Mouse (Mus musculus) liver (tissue): Measurements from ENCODE around the gene Tfdp1.

ENCODE experiments used
- DNase-seq: peaks from one replicate; pipeline ENCODE4 v3.0.0-alpha.2; 2020; ENCODE audit warnings: mixed read lengths

Gene Tfdp1

DNA sequence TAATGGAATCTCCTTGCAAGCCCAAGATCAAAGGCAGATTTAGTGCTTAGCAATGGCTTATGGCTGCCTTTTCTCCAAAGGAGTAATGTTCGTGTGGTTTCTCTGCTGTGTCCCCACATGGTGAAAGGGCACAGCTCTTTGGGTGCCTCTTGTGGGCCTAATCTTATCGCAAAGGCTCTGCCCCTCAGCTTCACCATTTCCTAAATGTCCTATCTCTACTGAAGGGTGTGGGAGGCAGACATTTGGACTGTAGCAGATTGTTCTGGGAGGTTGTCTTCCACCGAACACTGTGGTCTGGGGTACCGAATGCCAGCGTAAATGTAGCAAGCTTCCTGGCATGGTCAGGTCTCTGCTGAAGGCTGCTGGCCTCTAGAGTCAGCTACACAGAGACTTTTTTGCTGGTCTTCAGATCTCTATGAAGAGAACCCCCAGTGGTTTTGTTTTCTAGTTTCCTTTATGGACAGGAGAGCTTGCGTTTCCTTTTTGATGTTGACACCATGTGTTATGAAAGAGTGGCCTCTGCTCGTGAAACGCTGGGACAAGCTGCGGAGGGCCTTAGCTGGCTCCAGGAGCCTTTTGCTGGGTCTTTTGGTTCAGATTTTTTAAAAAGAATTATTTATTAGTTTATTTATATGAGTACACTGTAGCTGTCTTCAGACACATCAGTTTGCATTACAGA lies 14.7 kb downstream of the Tfdp1 start:
- peak; percentile 56 for DNase-seq

- no peak for DNase-seq
Observed at GRCm38 (mm10) chr8:13353883-13354282, 15.3 kb downstream of the Tfdp1 start.

- DNase-seq: no peak
Observed at GRCm38 (mm10) chr8:13356221-13356620, 17.7 kb downstream of the Tfdp1 start.

DNA sequence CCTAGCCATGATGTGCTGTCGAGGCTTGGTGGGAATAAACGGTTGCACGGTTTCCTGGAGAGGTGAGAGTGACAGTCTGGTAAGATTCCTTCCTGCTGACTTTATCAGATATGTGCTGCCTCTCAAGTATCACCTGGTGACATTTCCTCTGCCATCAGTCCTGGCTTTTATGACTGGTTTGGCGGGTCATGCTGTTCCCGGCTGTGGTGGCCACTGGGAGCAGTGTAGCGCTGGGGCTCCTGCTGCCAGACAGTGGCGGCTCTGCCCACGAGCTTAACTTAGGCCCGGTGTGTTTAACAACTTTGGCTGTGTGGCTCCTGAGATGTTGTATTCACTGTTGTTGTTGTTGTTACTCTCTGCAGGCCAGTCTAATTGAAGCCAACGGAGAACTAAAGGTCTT lies 18.1 kb downstream of the Tfdp1 start:
- no peak for DNase-seq

DNA sequence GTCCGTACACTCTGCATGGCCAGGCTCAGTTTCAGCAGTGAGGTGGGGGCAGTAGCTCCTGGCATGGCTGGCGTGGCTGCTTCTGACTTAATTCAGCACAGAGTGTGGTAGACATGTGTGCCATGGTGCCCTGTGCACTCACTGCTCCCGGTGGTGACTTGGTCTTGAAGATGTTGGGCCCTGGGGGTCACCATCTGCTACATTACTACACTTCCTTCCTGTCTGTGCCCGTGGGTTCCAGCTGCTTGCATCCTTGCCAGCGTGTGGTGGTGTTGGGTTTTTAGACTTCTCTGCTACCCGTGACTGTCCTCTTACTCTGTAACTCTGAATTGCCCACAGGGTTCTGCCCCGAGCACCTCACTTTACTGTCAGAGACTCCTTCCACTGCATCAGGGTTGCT lies 21.7 kb downstream of the Tfdp1 start:
- DNase-seq: no peak

- DNase-seq: peak; percentile 50
Observed at GRCm38 (mm10) chr8:13361865-13362264, 23.3 kb downstream of the Tfdp1 start.

DNA sequence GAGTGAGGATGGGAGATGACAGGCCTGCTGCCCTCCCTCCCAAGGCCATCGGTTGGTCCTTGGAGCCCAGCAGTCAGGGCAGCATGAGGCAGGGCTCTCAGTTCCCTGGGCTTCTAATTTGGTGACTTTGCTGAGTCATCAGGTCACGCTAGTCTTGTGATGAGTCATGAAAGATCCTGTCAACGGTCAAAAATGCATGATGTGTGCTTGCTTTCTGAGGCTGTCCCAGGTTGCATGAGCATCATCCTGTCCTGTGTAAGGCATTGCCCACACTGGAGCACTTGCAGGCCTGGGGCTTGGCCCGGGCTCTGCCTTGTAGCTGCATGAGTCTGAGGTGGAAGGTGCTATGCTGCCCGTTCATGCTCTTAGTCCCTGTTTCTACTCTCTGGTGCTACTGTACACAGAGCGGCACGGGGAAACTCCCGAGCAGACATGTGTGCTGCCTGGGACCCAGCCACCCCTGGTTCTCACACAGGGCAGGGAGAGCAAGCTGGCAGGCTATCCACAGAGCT lies 34.7 kb downstream of the Tfdp1 start:
- DNase-seq: no peak

DNA sequence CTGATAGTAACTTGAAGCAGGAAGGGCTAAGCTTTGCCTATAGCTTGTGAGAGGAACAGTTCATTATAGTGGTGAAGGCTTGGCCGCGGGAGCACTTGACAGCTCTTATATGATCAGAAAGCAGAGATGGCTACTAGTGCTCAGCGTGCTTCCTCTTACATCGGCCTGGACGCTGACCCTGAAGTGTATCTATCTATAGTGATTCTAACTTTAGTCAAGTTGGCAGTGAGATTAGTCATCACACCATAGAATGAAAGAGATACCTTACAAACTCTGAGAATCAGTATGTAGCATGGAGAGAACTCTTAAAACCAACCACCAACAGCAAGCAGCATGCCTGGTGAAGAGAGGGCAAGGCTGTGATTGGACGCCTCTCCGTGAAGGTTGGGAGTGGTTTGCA lies 43.1 kb downstream of the Tfdp1 start:
- no peak for DNase-seq

DNA sequence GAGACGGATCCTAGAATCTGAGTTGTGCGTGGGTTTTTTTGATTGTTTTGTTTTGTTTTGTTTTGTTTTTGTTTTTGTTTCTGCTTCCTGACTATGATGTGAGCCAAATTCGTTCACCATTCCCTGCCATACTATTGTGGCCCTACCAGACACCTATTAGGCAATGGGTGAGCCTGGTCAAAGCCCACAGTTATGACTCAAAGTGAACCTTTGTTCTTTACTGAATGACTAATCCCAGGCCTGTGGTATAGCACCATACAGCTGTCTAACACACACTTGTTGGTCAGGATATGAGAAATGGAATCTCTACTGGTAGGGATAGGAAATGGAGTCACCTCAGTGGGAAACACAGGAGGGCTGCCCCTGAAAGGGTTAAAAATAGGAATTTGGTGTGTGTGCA lies 44.0 kb downstream of the Tfdp1 start:
- DNase-seq: no peak

DNA sequence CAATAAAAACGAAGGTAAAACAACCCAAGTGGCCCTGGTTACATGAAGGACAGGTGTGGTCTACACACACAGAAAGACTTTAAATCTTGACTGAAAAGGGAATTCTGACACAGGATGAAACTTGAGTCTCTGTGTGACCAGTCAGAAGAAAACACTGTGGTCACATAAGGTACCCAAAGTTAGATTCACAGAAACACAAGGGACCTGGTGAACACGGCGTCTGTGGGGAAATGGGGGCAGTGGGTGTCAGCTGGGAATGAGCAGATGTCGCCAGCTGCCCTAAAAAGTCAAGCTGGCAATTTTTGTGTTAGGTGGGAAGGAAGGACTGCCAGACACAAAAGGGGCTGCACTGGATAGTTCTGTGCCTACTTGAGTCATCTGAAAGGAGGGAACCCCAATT lies 44.4 kb downstream of the Tfdp1 start:
- no peak for DNase-seq

DNA sequence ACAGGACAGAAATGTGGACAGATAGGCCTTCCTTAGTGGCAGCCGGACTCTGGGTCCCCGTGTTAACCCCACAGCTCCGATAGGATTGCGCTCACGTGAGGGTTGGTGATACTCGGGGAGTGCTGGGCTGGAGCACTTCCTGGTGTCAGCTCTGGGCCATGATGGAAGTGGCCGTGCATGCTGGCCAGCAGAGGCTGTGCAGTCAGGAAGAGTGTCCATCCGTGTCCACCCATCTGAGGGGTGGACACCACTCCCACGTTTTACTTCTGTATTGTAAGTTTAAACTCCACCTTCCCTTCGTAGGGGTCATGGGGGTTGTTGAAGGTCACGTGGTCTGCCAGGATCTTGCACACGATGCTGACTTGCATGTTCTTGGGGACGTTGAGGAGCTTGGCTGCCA lies 47.8 kb downstream of the Tfdp1 start:
- DNase-seq: no peak

DNA sequence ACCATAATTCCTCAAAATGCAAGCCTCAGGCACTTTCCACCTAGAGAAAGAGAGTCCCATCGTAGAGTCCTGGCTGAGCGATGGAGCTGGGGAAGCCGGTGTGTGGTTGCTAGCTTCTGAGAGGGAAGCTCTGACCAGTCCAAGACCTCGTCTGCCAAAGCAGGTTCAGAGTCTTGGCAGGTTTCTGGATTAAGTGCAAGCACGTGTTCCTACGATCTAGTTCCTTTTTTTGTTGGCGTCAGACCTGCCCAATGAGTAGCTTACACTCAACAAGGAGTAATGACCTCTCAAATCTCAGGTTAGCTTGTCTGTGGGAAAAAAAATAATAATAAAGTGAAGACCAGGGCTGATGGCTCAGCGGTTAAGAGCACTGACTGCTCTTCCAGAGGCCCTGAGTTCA lies 49.2 kb downstream of the Tfdp1 start:
- DNase-seq: no peak

DNA sequence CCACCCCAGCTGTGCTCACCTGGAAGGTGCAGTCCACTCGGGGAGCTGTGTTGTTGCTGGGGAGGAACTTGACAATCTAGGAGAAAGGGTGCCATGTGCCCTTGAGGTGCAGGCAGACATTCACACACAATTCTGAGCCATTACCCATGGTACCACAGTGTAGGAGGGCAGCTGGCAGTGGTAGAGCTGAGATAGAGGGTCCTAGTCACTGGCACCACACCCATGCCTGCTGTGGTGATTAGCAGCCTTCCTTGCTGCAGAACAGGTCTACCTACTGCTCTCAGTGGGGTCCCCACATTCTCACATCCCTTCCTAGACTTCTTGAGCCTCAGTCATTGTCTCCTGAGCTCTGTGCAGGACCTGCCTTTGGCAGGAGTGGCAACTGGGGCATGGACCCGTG lies 50.2 kb downstream of the Tfdp1 start:
- DNase-seq: no peak

DNA sequence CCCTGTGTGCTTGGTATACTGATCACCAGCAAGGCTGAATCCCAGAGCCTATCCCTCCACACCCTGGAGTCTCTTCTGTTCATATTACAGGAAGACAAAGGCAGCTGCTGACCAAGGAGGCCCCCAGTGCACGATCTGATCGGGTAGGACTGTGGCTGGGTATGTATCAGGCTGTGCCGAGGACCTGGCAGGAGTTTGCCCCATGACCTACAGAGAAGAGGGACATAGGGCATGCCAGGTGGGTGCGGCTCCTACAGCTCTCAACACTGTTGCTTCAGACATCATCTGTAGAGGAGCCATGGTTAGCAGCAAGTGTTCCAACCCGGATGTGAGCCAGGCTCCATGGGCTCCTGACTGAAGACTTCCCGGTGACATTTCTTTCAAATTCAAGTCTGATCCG lies 55.3 kb downstream of the Tfdp1 start:
- DNase-seq: no peak

DNA sequence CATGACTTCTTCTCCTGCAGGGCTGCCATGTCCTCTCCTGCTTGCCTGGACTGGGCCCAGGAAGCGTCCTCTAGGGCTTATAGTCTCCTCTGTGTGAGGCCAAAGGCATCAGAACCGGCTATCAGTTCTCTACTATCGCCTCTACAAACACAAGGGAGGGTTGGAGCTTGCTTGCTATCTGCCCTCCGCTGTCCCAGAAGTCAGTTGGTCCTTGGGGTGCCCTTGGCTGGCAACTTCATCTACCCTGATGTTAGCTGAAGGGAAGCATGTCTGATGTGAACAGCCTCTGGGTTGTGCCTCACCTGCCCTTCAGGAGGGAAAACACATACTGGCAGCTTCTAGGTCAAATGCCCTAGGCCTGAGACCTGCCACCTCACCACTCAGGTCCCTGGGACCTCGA lies 58.2 kb downstream of the Tfdp1 start, which contains the start of gene Atp4b:
Gene Atp4b, minus strand, starts transcription at position 101 of the 400 bp plus-strand sequence.
- DNase-seq: no peak

- DNase-seq: no peak
Observed at GRCm38 (mm10) chr8:13403517-13403916, 65.0 kb downstream of the Tfdp1 start.

- DNase-seq: no peak
Observed at GRCm38 (mm10) chr8:13404666-13405131, 66.1 kb downstream of the Tfdp1 start, which contains the start of gene Grk1. Gene Grk1, plus strand, starts transcription at chr8:13405081.

DNA sequence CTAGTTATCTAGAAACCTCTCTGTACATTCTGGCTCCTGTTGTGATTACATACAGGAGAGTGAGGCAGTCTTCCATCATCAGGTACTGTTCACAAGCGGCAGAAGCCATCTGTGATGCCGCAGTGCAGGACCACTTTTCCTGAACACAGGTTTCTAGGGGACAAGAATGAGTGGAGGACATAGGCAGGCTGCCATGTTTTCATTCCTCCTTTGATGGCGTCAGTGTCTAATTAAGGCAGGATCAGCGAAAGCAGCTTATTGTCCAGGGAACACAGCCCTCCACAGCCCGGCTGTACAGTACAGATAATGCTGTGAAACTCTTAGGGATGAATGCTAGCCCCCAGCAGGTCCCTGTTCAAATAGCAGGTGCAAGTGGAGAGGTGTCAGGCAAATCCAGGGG lies 67.5 kb downstream of the Tfdp1 start:
- no peak for DNase-seq

DNA sequence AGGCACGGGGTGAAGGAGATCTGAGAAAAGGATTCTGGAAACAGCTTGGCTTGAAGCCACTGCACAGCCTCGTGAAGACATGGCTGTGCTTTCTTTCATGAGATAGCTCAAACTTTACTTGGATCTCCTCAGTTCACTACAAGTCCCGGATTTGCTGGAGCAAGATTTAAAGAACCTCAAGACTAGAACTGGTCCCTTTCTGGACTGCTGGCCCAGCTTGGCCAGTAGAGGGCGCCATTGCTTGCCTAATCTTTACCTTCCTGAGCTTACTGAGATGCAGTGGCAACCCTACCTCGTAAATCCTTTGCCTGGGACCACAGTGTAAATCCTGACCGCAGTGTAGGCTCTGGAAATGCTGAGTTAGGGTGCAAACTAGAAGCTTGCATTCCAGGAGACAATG lies 73.0 kb downstream of the Tfdp1 start:
- peak; percentile 65 for DNase-seq

GRCm38 (mm10) chr8:13412891-13413558 lies 74.5 kb downstream of the Tfdp1 start:
- DNase-seq: peak; percentile 65

DNA sequence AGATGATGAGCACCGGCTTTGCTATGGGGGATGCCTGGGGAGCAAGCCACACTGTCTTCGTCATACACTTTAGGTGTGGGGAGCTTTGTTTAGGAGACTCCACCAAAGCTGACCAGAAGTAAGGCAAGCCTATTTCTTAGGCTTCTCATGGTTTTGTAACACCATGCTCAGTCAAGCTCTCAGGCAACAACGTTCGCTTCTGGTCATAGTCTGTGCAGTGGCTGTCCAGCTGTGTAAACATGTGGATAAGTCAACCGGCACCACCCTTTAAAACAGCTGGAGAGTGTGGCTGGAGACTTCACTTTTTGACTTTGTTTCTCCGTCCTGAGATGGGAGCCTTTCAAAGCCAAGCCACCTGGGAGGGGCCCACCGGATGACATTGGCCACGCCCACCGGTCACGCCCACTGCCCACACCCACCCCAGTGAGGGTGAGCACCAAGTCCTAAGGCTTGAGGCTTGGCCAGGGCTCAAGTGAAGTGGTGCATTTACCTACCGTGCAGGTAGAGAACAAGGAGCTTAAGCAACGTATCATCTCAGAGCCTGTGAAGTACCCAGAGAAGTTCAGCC lies 75.4 kb downstream of the Tfdp1 start:
- DNase-seq: peak; percentile 34

DNA sequence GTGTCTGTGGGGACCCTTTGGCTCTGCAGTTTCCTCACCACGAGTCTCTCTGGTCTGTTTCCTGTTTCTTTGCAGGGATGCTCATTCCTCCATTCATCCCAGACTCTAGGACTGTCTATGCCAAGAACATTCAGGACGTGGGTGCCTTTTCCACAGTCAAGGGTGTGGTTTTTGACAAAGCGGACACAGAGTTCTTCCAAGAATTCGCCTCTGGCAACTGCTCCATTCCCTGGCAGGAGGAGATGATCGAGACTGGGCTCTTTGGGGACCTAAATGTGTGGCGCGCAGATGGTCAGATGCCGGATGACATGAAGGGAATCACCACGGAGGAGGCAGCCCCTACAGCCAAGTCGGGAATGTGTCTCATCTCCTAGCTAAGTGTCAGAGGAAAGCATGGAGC lies 77.3 kb downstream of the Tfdp1 start:
- DNase-seq: no peak

- no peak for DNase-seq
Observed at GRCm38 (mm10) chr8:13419111-13419639, 80.6 kb downstream of the Tfdp1 start.

- DNase-seq: no peak
Observed at GRCm38 (mm10) chr8:13420970-13421369, 82.4 kb downstream of the Tfdp1 start.
